Mouse (Mus musculus) left cerebral cortex, adult 2 months (tissue): ENCODE results near the gene Cmtm5. TPM values are rescaled to one million over a fixed set of nuclear protein-coding genes. Genes with fewer than 3 reads are reported as not detected.
"Not testable (repeated sequence)": the region's sequence is repeated elsewhere in the genome, so short reads cannot be mapped to it uniquely, and the experiment has no call there.

ENCODE experiments used
- DNase-seq, 2 experiments: peaks; one replicate each; pipeline ENCODE4 v3.0.0; 2021 to 2022; ENCODE audit warnings: low spot score in 2 of 2, mixed read lengths in 1 of 2; ENCODE audit errors: extremely low spot score in 1 of 2
- H3K27ac ChIP-seq: fragments of 200-600 bp; 2 replicates; pipeline ENCODE4 v1.8.1; 2022
- H3K4me3 ChIP-seq: fragments of 200-600 bp; 2 replicates; pipeline ENCODE4 v1.8.1; 2022
- CTCF ChIP-seq: fragments of 200-600 bp; IDR thresholded peaks from 2 replicates; pipeline ENCODE4 v1.8.1; 2022; ENCODE audit warnings: antibody characterized with exemption, mild to moderate bottlenecking, moderate library complexity
- intact Hi-C: fragments of 180-260 bp; cut with DNase I; formaldehyde crosslinking; loops from one replicate; pipeline ENCODE4 v1.15.1; 2025
- total RNA-seq, 2 experiments: library from RNA; stranded (reverse); gene quantifications; 2 replicates each; pipeline ENCODE4 v1.2.3; 2021

The Cmtm5 gene
- total RNA-seq, 2 experiments from 2014 or later = 46.5 to 53.5 TPM

DNA sequence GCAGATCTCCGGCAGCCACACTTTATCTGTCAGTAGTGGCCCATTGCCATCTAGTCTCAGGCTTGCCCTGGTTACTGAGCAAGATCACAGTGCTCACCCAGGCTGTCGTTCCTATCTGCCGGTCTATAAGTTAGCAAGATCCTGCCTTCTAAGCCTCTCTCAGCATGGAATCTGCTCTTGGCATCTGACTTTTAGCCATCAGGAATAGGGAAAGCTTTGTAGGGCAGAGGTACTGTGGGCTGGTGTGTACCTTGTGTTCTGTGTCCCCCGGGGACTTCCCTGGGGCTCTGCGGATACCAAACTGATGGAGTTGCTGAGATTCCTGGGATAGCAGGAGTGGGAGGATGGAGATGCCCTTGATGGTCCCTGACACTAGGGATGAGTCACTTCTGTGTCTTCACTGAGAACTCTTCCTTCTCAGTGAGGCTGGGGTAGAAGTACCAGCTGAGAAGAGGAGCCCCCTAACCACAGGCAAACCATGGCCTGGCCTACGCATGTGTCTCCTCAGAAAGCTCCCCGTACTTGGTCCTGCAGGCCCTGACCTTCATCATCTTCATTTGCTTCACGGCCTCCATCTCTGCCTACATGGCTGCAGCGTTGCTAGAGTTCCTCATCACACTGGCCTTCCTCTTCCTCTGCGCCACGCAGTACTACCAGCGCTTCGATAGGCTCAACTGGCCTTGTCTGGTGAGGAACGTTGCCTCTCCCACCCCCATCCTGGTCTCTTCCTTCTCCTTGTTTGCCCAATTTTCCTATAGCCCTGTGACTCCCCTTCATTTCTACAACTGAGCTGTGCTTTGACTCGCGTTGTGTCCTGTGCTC, 1.5 kb downstream of the Cmtm5 start:
- H3K27ac ChIP-seq = peak overlapping the region; percentile 37; the same call in 1 of the 2 replicates
- intact Hi-C loops = loop anchor here (5.0 kb wide), 1 partner anchor 95 kb away; no protein-coding TSS in a partner anchor
- peak overlapping the region; percentile 32; the same call in 1 of the 2 replicates for H3K4me3 ChIP-seq
- no peak for TF ChIP-seq CTCF
- no peak for DNase-seq

GRCm38 (mm10) chr14:54938431-54939219, 2.6 kb downstream of the Cmtm5 start:
- no peak for TF ChIP-seq CTCF
- intact Hi-C loops = loop anchor here (1.0 to 5.0 kb wide), 2 partner anchors 38 to 96 kb away; no protein-coding TSS in a partner anchor
- no peak for DNase-seq
- Histone ChIP-seq H3K27ac (no peak overlapping the region), H3K4me3 (no peak overlapping the region)

GRCm38 (mm10) chr14:54939434-54940175, 3.5 kb downstream of the Cmtm5 start:
- DNase-seq = peak; percentile 50 to 54
- peak; percentile 86 for TF ChIP-seq CTCF

GRCm38 (mm10) chr14:54940176-54940530, 4.1 kb downstream of the Cmtm5 start:
- intact Hi-C loops = no loop called here
- no peak overlapping the region for H3K27ac ChIP-seq
- no peak for DNase-seq
- H3K4me3 ChIP-seq = no peak overlapping the region
- no peak for TF ChIP-seq CTCF

More at GRCm38 (mm10) chr14:54939434-54940175, 3.5 kb downstream of the Cmtm5 start:
- intact Hi-C loops = loop anchor here (1.0 to 5.0 kb wide), 2 partner anchors 39 to 97 kb away; no protein-coding TSS in a partner anchor
- Histone ChIP-seq H3K4me3 (no peak overlapping the region), H3K27ac (no peak overlapping the region)

GRCm38 (mm10) chr14:54941024-54941978, 5.2 kb downstream of the Cmtm5 start:
- intact Hi-C loops = no loop called here
- Histone ChIP-seq H3K27ac (no peak overlapping the region), H3K4me3 (no peak overlapping the region)
- DNase-seq = no peak
- TF ChIP-seq CTCF = no peak

DNA sequence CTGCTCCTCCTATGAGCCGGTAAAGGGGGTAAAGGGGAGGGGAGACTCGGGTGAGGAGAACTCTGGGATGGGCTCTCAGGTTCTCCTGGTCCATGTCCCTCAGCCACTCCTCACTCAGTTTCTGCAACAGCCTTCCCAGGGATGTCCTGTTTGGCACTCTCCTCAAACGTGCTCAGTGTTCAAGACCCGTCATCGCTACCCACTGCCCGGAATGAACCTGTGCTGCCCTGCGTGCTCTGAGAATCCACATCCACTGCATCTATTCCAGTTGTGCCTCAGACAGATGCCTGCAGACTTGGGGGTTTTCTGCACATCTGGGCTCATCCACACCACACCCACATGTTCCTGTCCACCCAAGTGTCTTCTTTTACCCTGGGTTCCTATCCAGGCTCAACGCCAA, 6.4 kb downstream of the Cmtm5 start:
- no peak overlapping the region for H3K27ac ChIP-seq
- H3K4me3 ChIP-seq = no peak overlapping the region
- intact Hi-C loops = no loop called here
- TF ChIP-seq CTCF = no peak
- DNase-seq = no peak

DNA sequence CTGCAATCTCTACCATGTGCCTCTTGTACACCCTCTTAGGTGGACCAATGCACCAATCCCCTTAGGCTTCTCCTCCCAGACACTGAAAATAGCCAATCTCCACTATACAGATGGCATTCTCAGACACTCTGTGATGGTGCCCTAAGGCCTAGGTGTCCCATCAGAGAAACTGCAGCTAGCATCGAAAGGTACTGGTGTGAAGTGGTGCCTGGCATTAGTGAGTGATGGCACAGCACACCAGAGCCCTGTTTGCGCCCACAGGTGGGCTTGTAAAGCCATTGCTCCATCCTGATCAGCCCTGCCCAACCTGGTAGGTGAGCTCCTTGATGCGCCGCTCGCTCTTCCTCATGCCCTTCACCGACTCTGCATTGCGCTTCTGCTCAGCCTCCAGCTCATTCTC, 7.9 kb downstream of the Cmtm5 start:
- intact Hi-C loops = no loop called here
- Histone ChIP-seq H3K4me3 (no peak overlapping the region), H3K27ac (no peak overlapping the region)
- no peak for TF ChIP-seq CTCF
- no peak for DNase-seq

DNA sequence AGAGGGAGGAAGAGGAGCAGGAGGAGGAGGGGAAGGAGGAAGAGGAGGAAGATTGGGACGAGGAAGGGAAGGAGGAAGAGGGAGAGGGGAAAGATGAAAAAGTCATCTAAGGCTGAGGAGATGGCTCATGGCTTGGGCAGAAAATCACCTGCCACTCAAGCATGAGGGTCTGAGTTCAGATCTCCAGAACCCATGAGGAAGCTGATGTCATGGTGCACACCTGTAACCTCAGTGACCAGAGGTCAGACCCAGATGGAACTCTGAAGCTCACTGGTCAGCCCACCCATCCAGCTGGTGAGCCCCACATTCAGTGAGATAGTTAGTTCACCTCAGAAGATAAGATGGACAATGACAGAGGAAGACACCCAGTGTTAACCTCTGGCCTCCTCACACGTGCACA, 8.9 kb downstream of the Cmtm5 start:
- H3K27ac ChIP-seq = no peak overlapping the region
- DNase-seq = no peak
- no peak overlapping the region for H3K4me3 ChIP-seq
- no peak for TF ChIP-seq CTCF
- intact Hi-C loops = no loop called here

- Histone ChIP-seq H3K4me3 (no peak overlapping the region), H3K27ac (no peak overlapping the region)
- intact Hi-C loops = no loop called here
- TF ChIP-seq CTCF = no peak
- DNase-seq = no peak
These were observed 10.1 kb downstream of the Cmtm5 start for GRCm38 (mm10) chr14:54945975-54946704.

- DNase-seq, H3K4me3 ChIP-seq, H3K27ac ChIP-seq, intact Hi-C loops: not testable (repeated sequence)
These were observed 10.9 kb downstream of the Cmtm5 start for GRCm38 (mm10) chr14:54947008-54947407.
